Mouse (Mus musculus) testis, postnatal 10 days (tissue): ENCODE results near the gene Mfsd6.

Source experiments
- DNase-seq: peaks from one replicate; pipeline ENCODE4 v3.0.0; 2021; ENCODE audit warnings: low spot score

Gene Mfsd6

GRCm38 (mm10) chr1:52727056-52727900, at the start of gene Mfsd6:
Mfsd6 (minus strand) TSS chr1:52727462.
- peak; percentile 53 for DNase-seq

GRCm38 (mm10) chr1:52765176-52766111, 38.2 kb upstream of the Mfsd6 start:
- peak; percentile 60 for DNase-seq

- no peak for DNase-seq
These were observed 36.9 kb upstream of the Mfsd6 start for GRCm38 (mm10) chr1:52763894-52764809.

GRCm38 (mm10) chr1:52758174-52758573, 30.9 kb upstream of the Mfsd6 start:
- no peak for DNase-seq

- no peak for DNase-seq
These were observed 27.1 kb upstream of the Mfsd6 start for GRCm38 (mm10) chr1:52754331-52754730.

GRCm38 (mm10) chr1:52753828-52754227, 26.6 kb upstream of the Mfsd6 start:
- DNase-seq: no peak

GRCm38 (mm10) chr1:52752706-52753105, 25.4 kb upstream of the Mfsd6 start:
- DNase-seq: no peak

- no peak for DNase-seq
These were observed 24.4 kb upstream of the Mfsd6 start for GRCm38 (mm10) chr1:52751634-52752033.

GRCm38 (mm10) chr1:52749978-52750377, 22.7 kb upstream of the Mfsd6 start:
- no peak for DNase-seq

- peak; percentile 78 for DNase-seq
These were observed 21.0 kb upstream of the Mfsd6 start for GRCm38 (mm10) chr1:52748260-52748659.

GRCm38 (mm10) chr1:52742567-52742966, 15.3 kb upstream of the Mfsd6 start:
- DNase-seq: no peak

GRCm38 (mm10) chr1:52734208-52734607, 6.9 kb upstream of the Mfsd6 start:
- DNase-seq: no peak

- DNase-seq: no peak
These were observed 3.0 kb upstream of the Mfsd6 start for GRCm38 (mm10) chr1:52730258-52730657.

GRCm38 (mm10) chr1:52728857-52729489, 1.7 kb upstream of the Mfsd6 start:
- DNase-seq: no peak

- peak; percentile 49 for DNase-seq
These were observed 749 bp downstream of the Mfsd6 start for GRCm38 (mm10) chr1:52726371-52727055.

- no peak for DNase-seq
These were observed 4.7 kb downstream of the Mfsd6 start for GRCm38 (mm10) chr1:52722586-52722985.

GRCm38 (mm10) chr1:52719096-52719495, 8.2 kb downstream of the Mfsd6 start:
- peak; percentile 44 for DNase-seq

- no peak for DNase-seq
These were observed 9.1 kb downstream of the Mfsd6 start for GRCm38 (mm10) chr1:52718068-52718748.

- DNase-seq: no peak
These were observed 12.8 kb downstream of the Mfsd6 start for GRCm38 (mm10) chr1:52714451-52714850.

- no peak for DNase-seq
These were observed 13.2 kb downstream of the Mfsd6 start for GRCm38 (mm10) chr1:52714021-52714420.
